In the genomic region with DNA sequence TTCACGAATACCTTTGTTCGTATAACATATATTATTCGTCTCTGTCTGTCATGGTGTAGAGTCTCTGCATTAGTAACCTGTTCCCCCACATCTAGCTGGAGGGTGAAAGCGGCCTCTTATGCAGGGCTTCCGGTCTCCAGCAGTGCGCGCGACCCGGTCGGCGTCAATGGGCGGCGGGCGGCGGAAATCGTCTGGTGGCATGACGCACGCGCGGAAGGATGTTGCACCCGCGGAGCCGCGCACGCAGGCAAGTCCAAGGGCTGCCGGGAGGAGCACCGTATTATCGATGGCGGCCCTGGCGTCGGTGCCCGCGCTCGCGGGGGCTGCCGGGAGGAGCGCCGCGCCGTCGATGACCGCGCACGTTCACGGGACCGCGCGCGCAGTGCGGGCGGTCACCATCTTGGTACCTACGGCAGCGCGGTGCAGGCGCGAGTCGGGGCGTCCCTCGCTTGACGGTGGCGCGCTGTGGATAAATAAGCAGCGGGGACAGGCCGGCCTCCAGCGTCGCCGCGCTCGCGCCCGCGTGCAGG, we compare ENCODE assay signal across 8 mouse cellular contexts. TPM values are rescaled to one million over a fixed set of nuclear protein-coding genes. Genes with fewer than 3 reads are reported as not detected.
DNase-seq lines count a peak whose midpoint lies in the region; ATAC-seq lines count a peak whose summit lies in the region.

A gene (plus strand): TSS at position 395 of the 530 bp plus-strand sequence.

- H3K9ac ChIP-seq in hindbrain, embryonic 12.5 days, result peak within 1 kb of the TSS; percentile 71

- H3K27ac ChIP-seq in hindbrain, embryonic 12.5 days, result peak within 1 kb of the TSS; percentile 93

- H3K4me3 ChIP-seq in hindbrain, embryonic 12.5 days, result peak within 1 kb of the TSS; percentile 88

- under 1% methylated on average over 72 of the region's 72 CpGs for WGBS in hindbrain, embryonic 12.5 days

- peaks cover 15% of the 10 kb centered on the region for H3K4me1 ChIP-seq in hindbrain, embryonic 12.5 days

- no peaks in the 10 kb centered on the region for H3K9me3 ChIP-seq in hindbrain, embryonic 12.5 days (replicated peaks)

- no peaks in the 10 kb centered on the region for H3K36me3 ChIP-seq in hindbrain, embryonic 12.5 days

- peak; percentile 99 for DNase-seq in NIH3T3 (ENCODE audit: low read depth)
- DNase-seq in cerebellum, postnatal 10 days, result peak; percentile 99 to 100
- peak; percentile 98 for DNase-seq in frontal cortex, postnatal 10 days (ENCODE audit: low spot score in 2 of 2)
- DNase-seq in layer of hippocampus, postnatal 14 days (ENCODE audit: low spot score in 2 of 2), result peak; percentile 98 to 99
- DNase-seq in lung, postnatal 14 days, result peak; percentile 98
- DNase-seq in retina, adult 2 months (ENCODE audit: low read depth, low spot score), result peak; percentile 92
- DNase-seq in thymus, postnatal 36 days, result peak; percentile 98 to 99

- H3K27me3 ChIP-seq in hindbrain, embryonic 12.5 days, result no peaks in the 10 kb centered on the region

- ATAC-seq in hindbrain, embryonic 12.5 days (ENCODE audit: low FRiP score), result peak; percentile 97

- peak within 1 kb of the TSS; percentile 94 for H3K4me2 ChIP-seq in hindbrain, embryonic 12.5 days (replicated peaks)

RNA-seq across cellular contexts. Expression of the gene that starts here (rescaled TPM):
- 41.6 and 47.5 TPM in 2 replicates for polyA plus RNA-seq in hindbrain, embryonic 12.5 days (2016; fragmentation: Nextera tagmentation; extraction: Ambion mirVana)
- total RNA-seq in layer of hippocampus, postnatal 14 days (2021), result 10 to 100 TPM; 81.2 to 84.5 TPM

Comparison
In these comparisons a context has a peak if more than half of its experiments do, and no peak if none do; other contexts are left out.
1. Peak in every context shown above with its lines: DNase-seq, ATAC-seq, H3K4me3 ChIP-seq and H3K27ac ChIP-seq.